8 mouse cellular contexts compared by ENCODE assay signal in genomic region chr7:114275372-114276004, GRCm38 (mm10). TPM values are rescaled to one million over a fixed set of nuclear protein-coding genes. Genes with fewer than 3 reads are reported as not detected.
DNase-seq lines count a peak whose midpoint lies in the region; ATAC-seq and TF ChIP-seq lines count a peak whose summit lies in the region.

No protein-coding gene starts in this region.

- no peak for TF ChIP-seq POLR2A in bone marrow macrophage, adult 2 months (IDR thresholded peaks at IDR 0.05; ENCODE audit: borderline replicate concordance, low read depth, low read length)

- peaks cover 5% of the 10 kb centered on the region for H3K4me1 ChIP-seq in bone marrow macrophage, adult 2 months (ENCODE audit: control insufficient read depth, insufficient read depth, low read length)
- peaks cover 17% of the 10 kb centered on the region for H3K4me1 ChIP-seq in hindbrain, embryonic 15.5 days (replicated peaks)
- peaks cover 7% of the 10 kb centered on the region; the same call in 1 of the 2 replicates for H3K4me1 ChIP-seq in midbrain, embryonic 14.5 days (ENCODE audit: control insufficient read depth, insufficient read depth, low read length)

- 1% methylated on average over 24 of the region's 24 CpGs for whole genome bisulfite sequencing in hindbrain, embryonic 15.5 days
- 2% methylated on average over 24 of the region's 24 CpGs for WGBS in midbrain, embryonic 14.5 days

- peak overlapping the region; percentile 79 for H3K4me2 ChIP-seq in hindbrain, embryonic 15.5 days
- H3K4me2 ChIP-seq in midbrain, embryonic 14.5 days (ENCODE audit: low read length) = peak overlapping the region; percentile 86

- H3K9me3 ChIP-seq in hindbrain, embryonic 15.5 days = no peaks in the 10 kb centered on the region
- H3K9me3 ChIP-seq in midbrain, embryonic 14.5 days (ENCODE audit: control insufficient read depth, low read length) = no peaks in the 10 kb centered on the region

- H3K27me3 ChIP-seq in hindbrain, embryonic 15.5 days = no peaks in the 10 kb centered on the region
- no peaks in the 10 kb centered on the region for H3K27me3 ChIP-seq in midbrain, embryonic 14.5 days (ENCODE audit: control insufficient read depth, insufficient read depth, low read length)

- H3K4me3 ChIP-seq in layer of hippocampus, adult 2 months = peak overlapping the region; percentile 81
- H3K4me3 ChIP-seq in bone marrow macrophage, adult 2 months (ENCODE audit: insufficient read depth, low read length) = peak overlapping the region; percentile 99
- peak overlapping the region; percentile 84 for H3K4me3 ChIP-seq in hindbrain, embryonic 15.5 days
- H3K4me3 ChIP-seq in midbrain, embryonic 14.5 days (replicated peaks; ENCODE audit: low read depth, low read length) = peak overlapping the region; percentile 93

- H3K27ac ChIP-seq in layer of hippocampus, adult 2 months = peak overlapping the region; percentile 94
- peak overlapping the region; percentile 71 for H3K27ac ChIP-seq in bone marrow macrophage, adult 2 months (ENCODE audit: insufficient read depth, low read depth, low read length)
- peak overlapping the region; percentile 79 for H3K27ac ChIP-seq in hindbrain, embryonic 15.5 days (replicated peaks)
- peak overlapping the region; percentile 71 for H3K27ac ChIP-seq in midbrain, embryonic 14.5 days (replicated peaks; ENCODE audit: low read depth, low read length)

- no peak for TF ChIP-seq CTCF in layer of hippocampus, adult 2 months (conservative IDR thresholded peaks at IDR 0.05)
- no peak for TF ChIP-seq CTCF in bone marrow macrophage, adult 2 months (IDR thresholded peaks at IDR 0.05; ENCODE audit: low read depth, low read length)

- DNase-seq in layer of hippocampus, adult 2 months (ENCODE audit: low spot score in 2 of 2) = no peak
- no peak for DNase-seq in layer of hippocampus, postnatal 36 days
- no peak for DNase-seq in midbrain, embryonic 14.5 days
- DNase-seq in spleen, postnatal 4 days (ENCODE audit: low spot score in 2 of 2) = no peak
- no peak for DNase-seq in adrenal gland, postnatal 36 days
- DNase-seq in testis, postnatal 14 days (ENCODE audit: low spot score) = no peak

- peak overlapping the region; percentile 91 for H3K9ac ChIP-seq in hindbrain, embryonic 15.5 days
- H3K9ac ChIP-seq in midbrain, embryonic 14.5 days (replicated peaks; ENCODE audit: low read length) = peak overlapping the region; percentile 89

- ATAC-seq in hindbrain, embryonic 15.5 days (ENCODE audit: low FRiP score, low read depth) = peak; percentile 78
- ATAC-seq in midbrain, embryonic 14.5 days (ENCODE audit: low FRiP score, low TSS enrichment) = no peak; the same call in 1 of the 2 replicates

- H3K36me3 ChIP-seq in hindbrain, embryonic 15.5 days = peaks cover 25% of the 10 kb centered on the region
- peaks cover 34% of the 10 kb centered on the region for H3K36me3 ChIP-seq in midbrain, embryonic 14.5 days (ENCODE audit: control insufficient read depth, insufficient read depth, low read length)

RNA-seq across cellular contexts. Expression of gene Psma1, which starts 0.4 kb away (rescaled TPM):
- total RNA-seq in layer of hippocampus, adult 2 months (2021) = 100 to 1,000 TPM; 110 to 117 TPM
- 100 to 1,000 TPM; 117 to 124 TPM for total RNA-seq in layer of hippocampus, postnatal 36 days (2021)
- 158 and 164 TPM in 2 replicates for polyA plus RNA-seq in bone marrow macrophage, adult 2 months (2012; ENCODE audit: insufficient read depth, insufficient read length, missing spikeins)
- polyA plus RNA-seq in hindbrain, embryonic 15.5 days (2015; fragmentation: Nextera tagmentation; extraction: Ambion mirVana) = 341 and 365 TPM in 2 replicates
- 377 and 410 TPM in 2 replicates for polyA plus RNA-seq in midbrain, embryonic 14.5 days (2014; fragmentation: Nextera tagmentation; extraction: Ambion mirVana)
- 100 to 1,000 TPM; 163 to 180 TPM for total RNA-seq in adrenal gland, postnatal 36 days (2021)

RNA-seq across cellular contexts. Expression of gene Copb1, which starts 21.0 kb away (rescaled TPM):
- 10 to 100 TPM; 60.7 to 61.2 TPM for total RNA-seq in layer of hippocampus, adult 2 months (2021)
- total RNA-seq in layer of hippocampus, postnatal 36 days (2021) = 10 to 100 TPM; 64.0 to 67.3 TPM
- 82.0 and 91.4 TPM in 2 replicates for polyA plus RNA-seq in bone marrow macrophage, adult 2 months (2012; ENCODE audit: insufficient read depth, insufficient read length, missing spikeins)
- 82.0 and 86.6 TPM in 2 replicates for polyA plus RNA-seq in hindbrain, embryonic 15.5 days (2015; fragmentation: Nextera tagmentation; extraction: Ambion mirVana)
- 72.8 and 104 TPM in 2 replicates for polyA plus RNA-seq in midbrain, embryonic 14.5 days (2014; fragmentation: Nextera tagmentation; extraction: Ambion mirVana)
- 100 to 1,000 TPM; 134 to 135 TPM for total RNA-seq in adrenal gland, postnatal 36 days (2021)
